Mouse (Mus musculus) ES-Bruce4 (cell line): ENCODE results near the gene Lcmt1. TPM values are rescaled to one million over a fixed set of nuclear protein-coding genes. Genes with fewer than 3 reads are reported as not detected.

ENCODE experiments used
- H3K27ac ChIP-seq: 2 replicates; pipeline ENCODE4 v1.5.1; 2012; ENCODE audit warnings: low read length, inconsistent platforms; ENCODE audit not compliant: insufficient read depth
- H3K27me3 ChIP-seq: 2 replicates; pipeline ENCODE4 v1.6.1; 2012; ENCODE audit warnings: mild to moderate bottlenecking, low read length, inconsistent platforms; ENCODE audit not compliant: control insufficient read depth, poor library complexity, insufficient read depth, severe bottlenecking
- H3K36me3 ChIP-seq: 2 replicates; pipeline ENCODE4 v1.6.1; 2012; ENCODE audit warnings: inconsistent platforms, mild to moderate bottlenecking, low read length, moderate library complexity; ENCODE audit not compliant: control insufficient read depth, poor library complexity, insufficient read depth, severe bottlenecking
- H3K4me1 ChIP-seq: one replicate; pipeline ENCODE4 v1.8.1; 2011; ENCODE audit warnings: low read length; ENCODE audit not compliant: control insufficient read depth, insufficient read depth
- H3K4me3 ChIP-seq: 2 replicates; pipeline ENCODE4 v1.5.1; 2011; ENCODE audit warnings: low read depth, mild to moderate bottlenecking, low read length
- H3K9ac ChIP-seq: 2 replicates; pipeline ENCODE4 v1.6.1; 2012; ENCODE audit warnings: low read depth, mild to moderate bottlenecking, inconsistent platforms; ENCODE audit not compliant: poor library complexity, severe bottlenecking
- H3K9me3 ChIP-seq: replicated peaks from 2 replicates; pipeline ENCODE4 v1.6.1; 2012; ENCODE audit warnings: mild to moderate bottlenecking, low read length, inconsistent platforms; ENCODE audit not compliant: control insufficient read depth, poor library complexity, insufficient read depth, severe bottlenecking
- CTCF ChIP-seq: IDR thresholded peaks from one replicate; pipeline ENCODE4 v1.8.1; 2011; ENCODE audit warnings: low read depth, low read length
- EP300 ChIP-seq: IDR thresholded peaks from 2 replicates; pipeline ENCODE4 v1.6.1; 2011; ENCODE audit warnings: low read depth, low read length; ENCODE audit not compliant: insufficient read depth
- POLR2A ChIP-seq: IDR thresholded peaks from one replicate; pipeline ENCODE4 v1.8.1; 2011; ENCODE audit warnings: low read length; ENCODE audit not compliant: insufficient read depth
- polyA plus RNA-seq: library from polyadenylated mRNA; stranded (reverse); fragments of >200 nt; gene quantifications from 2 replicates; pipeline ENCODE4 v1.2.4, GENCODE M21; 2011; ENCODE audit warnings: low read depth; ENCODE audit not compliant: missing spikeins, insufficient read depth, insufficient read length

Gene Lcmt1
- polyA plus RNA-seq, 1 experiment = 49.9 TPM

DNA sequence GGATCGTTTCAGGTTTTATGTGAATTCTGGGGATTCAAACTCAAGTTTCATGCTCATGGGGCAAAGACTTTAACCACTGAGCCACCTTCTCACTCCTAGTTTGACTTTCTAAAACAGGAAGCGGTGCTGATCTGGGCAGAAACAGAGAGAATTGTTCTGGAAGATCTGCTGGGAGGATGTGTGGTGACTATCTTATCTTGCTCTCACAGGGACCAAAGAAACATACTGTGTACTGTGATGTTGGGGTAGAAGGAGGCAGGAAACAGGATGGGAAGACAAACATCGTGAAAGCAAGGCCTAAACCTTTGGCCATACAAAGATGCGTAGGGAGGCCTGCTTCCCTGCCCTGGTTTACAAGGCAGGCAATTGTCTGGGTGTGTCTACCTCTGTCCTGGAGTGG is 89.7 kb downstream of the Lcmt1 start:
- Histone ChIP-seq H3K27me3 (no peaks in the 10 kb centered on the region), H3K9ac (no peak overlapping the region), H3K27ac (no peak overlapping the region), H3K4me1 (no peaks in the 10 kb centered on the region), H3K4me3 (no peak overlapping the region), H3K36me3 (no peaks in the 10 kb centered on the region), H3K9me3 (no peaks in the 10 kb centered on the region)
- TF ChIP-seq CTCF (no peak), EP300 (no peak), POLR2A (no peak)

DNA sequence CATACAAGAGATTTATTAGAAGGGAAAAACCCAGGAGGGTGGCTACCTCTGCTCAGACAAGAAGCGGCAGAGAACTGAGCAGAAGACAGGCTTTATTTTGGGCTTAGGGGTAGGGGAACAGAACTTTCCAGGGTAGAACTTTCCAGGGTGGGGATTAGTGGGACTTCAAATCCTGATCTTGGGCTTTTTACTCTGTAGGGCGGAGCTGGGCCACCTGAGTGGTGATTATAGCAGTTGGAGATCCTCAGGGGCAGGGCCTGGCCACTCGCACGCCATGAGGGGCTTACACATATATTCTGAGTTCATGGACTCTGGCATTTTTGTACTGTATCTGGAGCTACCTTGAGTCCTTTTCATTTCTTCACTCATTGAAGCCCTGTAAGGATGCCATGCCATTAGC is 91.7 kb downstream of the Lcmt1 start:
- Histone ChIP-seq H3K4me3 (no peak overlapping the region), H3K27me3 (no peaks in the 10 kb centered on the region), H3K27ac (no peak overlapping the region), H3K36me3 (no peaks in the 10 kb centered on the region), H3K9me3 (no peaks in the 10 kb centered on the region), H3K4me1 (no peaks in the 10 kb centered on the region), H3K9ac (no peak overlapping the region)
- TF ChIP-seq EP300 = no peak
- TF ChIP-seq POLR2A = no peak
- no peak for TF ChIP-seq CTCF

DNA sequence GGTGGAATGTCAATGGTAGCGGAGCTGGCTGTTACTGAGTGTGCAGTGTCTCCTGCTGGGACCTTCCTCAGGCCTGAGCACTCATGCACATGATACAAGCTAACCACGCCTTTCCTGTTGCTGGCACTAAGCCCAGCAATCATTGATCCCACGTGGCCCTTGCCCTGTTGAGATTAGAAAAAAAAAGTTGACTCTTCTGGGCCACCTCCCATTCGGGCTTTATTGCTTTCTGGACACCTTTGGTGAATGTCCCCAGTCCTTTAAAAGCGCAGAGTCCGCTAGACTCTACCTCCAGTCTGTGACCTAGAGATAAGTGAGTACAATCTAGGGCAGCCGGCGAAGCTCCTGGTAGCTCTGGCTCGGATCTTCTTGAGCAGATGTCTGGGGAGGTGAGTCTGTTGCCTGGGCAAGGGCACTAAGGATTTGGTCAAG is 92.5 kb downstream of the Lcmt1 start, which contains the start of gene Aqp8:
Gene Aqp8, plus strand, starts transcription at position 222 of the 432 bp plus-strand sequence.
- Histone ChIP-seq H3K36me3 (no peaks in the 10 kb centered on the region), H3K27ac (no peak within 1 kb of the TSS), H3K4me3 (no peak within 1 kb of the TSS), H3K27me3 (no peaks in the 10 kb centered on the region), H3K9ac (no peak within 1 kb of the TSS), H3K4me1 (no peaks in the 10 kb centered on the region), H3K9me3 (no peaks in the 10 kb centered on the region)
- TF ChIP-seq EP300 = no peak
- TF ChIP-seq POLR2A = no peak
- no peak for TF ChIP-seq CTCF

DNA sequence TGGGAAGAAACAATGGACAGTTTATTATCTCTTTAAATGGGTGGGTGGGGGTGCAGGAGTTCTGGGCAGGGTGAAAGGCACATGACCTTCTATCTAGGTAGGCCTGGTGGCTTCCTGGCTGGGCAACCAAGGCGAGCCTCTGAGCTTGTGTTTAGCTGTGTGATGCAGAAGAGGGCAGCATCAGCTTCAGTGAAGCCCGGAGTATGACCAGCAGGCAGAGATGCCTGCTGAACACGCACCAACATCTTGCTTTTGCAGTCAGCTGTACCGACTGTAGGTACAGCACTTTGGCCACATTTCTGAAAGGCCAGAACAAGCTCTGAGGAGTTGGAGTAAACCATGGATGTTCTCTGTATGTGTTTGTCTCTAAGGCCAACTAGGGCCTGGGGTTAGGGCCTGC is 94.0 kb downstream of the Lcmt1 start:
- Histone ChIP-seq H3K9me3 (no peaks in the 10 kb centered on the region), H3K4me3 (no peak overlapping the region), H3K36me3 (no peaks in the 10 kb centered on the region), H3K27ac (no peak overlapping the region), H3K9ac (no peak overlapping the region), H3K27me3 (no peaks in the 10 kb centered on the region), H3K4me1 (no peaks in the 10 kb centered on the region)
- TF ChIP-seq CTCF = no peak
- no peak for TF ChIP-seq EP300
- no peak for TF ChIP-seq POLR2A

DNA sequence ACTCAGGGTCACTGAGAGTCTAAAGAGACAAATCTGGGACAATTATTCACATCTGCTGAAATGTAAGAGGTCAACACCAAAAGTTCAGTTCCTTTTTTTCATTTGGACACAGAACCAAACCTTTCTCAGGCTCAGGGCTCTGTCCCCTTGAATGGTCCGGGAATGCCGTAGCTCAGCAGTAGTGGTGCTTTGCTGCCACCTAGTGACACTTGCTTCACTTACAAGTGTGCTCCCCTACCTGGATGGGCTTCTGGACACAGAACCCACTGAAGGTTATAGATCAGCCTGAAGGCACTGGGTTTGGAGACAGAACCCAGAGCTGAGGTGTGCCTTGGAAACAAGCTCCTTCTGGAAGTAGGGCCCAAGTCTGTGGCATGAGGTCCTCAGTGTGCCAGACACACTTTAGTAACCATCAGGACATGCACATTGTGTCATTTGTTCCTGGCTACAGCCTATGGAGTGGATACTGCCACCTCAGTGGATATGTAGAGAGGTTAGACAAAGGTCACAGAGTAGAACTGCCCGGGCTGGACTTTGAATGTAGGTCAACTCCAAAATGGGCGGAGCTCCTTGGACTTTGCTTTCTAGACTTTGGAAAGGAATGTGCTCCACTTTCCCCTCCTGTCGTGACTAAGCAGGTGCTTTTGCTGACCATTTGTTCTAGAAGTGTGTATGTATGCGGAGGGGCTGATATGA is 96.3 kb downstream of the Lcmt1 start:
- Histone ChIP-seq H3K9ac (no peak overlapping the region), H3K4me3 (no peak overlapping the region), H3K36me3 (no peaks in the 10 kb centered on the region), H3K27me3 (no peaks in the 10 kb centered on the region), H3K9me3 (no peaks in the 10 kb centered on the region), H3K27ac (no peak overlapping the region), H3K4me1 (no peaks in the 10 kb centered on the region)
- no peak for TF ChIP-seq POLR2A
- peak; percentile 97 for TF ChIP-seq CTCF

DNA sequence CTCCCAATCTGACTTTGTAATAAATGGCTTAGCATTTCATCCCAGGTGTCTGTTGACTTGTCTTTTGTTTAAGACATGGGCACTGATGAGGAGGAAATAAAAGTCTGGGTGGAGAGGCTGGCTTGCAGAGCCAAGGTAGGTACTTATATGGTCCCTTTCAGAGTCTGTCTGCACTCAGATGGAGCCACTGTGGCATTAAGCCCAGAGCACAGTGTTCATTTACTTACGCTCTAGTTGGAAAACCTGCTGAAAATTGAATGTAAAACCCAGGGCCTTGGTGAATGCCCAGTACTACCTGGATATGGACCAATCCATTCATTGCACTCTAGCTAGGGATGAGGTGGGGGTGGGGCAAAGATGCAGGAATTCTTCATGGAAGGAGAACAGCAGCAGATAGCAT is 98.4 kb downstream of the Lcmt1 start:
- no peak overlapping the region for H3K9ac ChIP-seq
- no peak overlapping the region for H3K4me3 ChIP-seq
- no peaks in the 10 kb centered on the region for H3K4me1 ChIP-seq
- no peak overlapping the region for H3K27ac ChIP-seq
- no peak for TF ChIP-seq EP300
- no peak for TF ChIP-seq CTCF
- TF ChIP-seq POLR2A = no peak
- no peaks in the 10 kb centered on the region for H3K9me3 ChIP-seq
- H3K27me3 ChIP-seq = no peaks in the 10 kb centered on the region
- no peaks in the 10 kb centered on the region for H3K36me3 ChIP-seq

Other genes starting within 250 kb of the Lcmt1 start
- gene Tnrc6a, start 245.9 kb upstream of the Lcmt1 start, polyA plus RNA-seq = 111 and 119 TPM in 2 replicates
- 2.3 TPM in 2 replicates for gene Slc5a11, start 155.0 kb upstream of the Lcmt1 start, polyA plus RNA-seq
- 38.2 and 38.8 TPM in 2 replicates for gene Arhgap17, start 131 bp downstream of the Lcmt1 start, polyA plus RNA-seq
- not detected in 2 replicates for gene Aqp8, start 92.5 kb downstream of the Lcmt1 start, polyA plus RNA-seq
- 2.0 and 3.9 TPM in 2 replicates for gene Zkscan2, start 130.7 kb downstream of the Lcmt1 start, polyA plus RNA-seq